Mouse (Mus musculus) adipocyte (in vitro differentiated cells): ENCODE data around the gene Mtor.

Source experiments
- DNase-seq: peaks from one replicate; pipeline ENCODE4 v3.0.0-alpha.2; 2016; ENCODE audit warnings: low spot score

Gene Mtor

DNA sequence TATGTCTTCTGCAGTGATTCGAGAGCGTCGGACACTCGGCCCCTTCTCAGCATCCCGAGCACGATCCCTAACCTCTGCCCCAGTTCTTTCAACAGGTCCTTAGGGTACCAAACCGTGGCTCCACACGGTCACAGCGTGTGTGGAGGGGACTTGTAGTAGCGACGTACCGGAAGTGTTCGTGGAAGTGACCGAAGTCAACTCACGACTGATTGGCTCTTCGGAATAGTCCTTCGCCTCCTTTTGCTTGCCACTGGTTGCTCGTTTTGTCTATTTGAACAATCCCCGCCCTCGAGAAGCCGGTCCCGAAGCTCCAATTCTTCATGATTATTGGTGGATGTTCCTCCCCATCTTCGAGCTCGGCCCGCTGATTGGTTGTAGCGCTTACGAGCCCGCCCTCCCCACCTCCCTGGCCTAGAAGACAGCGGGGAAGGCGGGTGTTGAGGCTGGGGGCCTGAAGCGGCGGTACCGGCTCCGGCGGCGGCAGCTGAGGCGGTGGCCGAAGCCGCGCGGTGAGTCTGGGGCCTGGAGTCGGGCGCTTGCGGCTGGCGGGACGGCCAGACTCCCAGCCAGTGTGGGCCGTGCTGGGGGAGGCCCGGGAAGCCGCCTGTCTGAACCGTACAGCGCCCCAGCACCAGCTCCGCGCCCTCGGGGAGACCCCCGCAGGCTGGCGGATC is at the start of gene Mtor:
Mtor (plus strand) TSS at position 433 of the 674 bp plus-strand sequence.
- peak; percentile 98 for DNase-seq

- DNase-seq: no peak
Measured at GRCm38 (mm10) chr4:148399437-148400094, 48.8 kb upstream of the Mtor start.

- DNase-seq: no peak
Measured at GRCm38 (mm10) chr4:148403402-148403801, 45.0 kb upstream of the Mtor start.

- no peak for DNase-seq
Measured at GRCm38 (mm10) chr4:148404748-148405147, 43.7 kb upstream of the Mtor start.

GRCm38 (mm10) chr4:148405255-148405788 is 43.1 kb upstream of the Mtor start:
- no peak for DNase-seq

DNA sequence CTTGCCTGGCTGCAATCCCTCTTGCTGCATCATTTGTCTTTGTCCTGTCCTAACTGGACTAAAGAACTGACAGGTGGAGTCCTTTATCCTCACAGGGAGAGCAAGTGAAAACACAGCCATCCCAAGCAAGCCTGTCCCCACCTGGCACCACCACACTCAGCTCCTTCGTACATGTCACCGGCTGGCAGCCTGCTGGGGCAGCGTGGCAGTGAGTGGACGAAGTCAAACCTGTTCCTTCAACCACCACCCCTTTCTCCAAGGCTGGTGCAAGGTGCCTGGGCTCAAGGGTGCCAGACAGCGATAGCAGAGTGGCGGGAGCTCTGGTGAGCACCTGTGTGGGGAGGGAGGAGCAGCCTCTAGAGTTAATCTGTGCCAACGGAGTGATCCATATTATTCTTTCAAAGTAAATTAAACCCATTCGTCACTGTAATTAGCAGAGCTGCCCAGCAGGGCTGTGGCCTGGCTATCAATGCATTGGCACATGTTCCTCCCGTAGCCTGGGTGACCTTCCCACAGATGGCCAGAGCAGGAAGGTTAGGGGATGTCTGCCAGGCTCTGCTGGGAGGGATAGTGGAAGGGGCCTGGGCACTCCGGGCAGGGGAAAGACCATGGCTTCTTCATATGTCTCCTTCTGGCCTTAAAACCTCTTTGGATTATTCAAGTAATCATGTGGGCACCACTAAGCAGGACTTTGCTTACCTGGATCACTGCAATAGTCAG is 40.0 kb upstream of the Mtor start:
- no peak for DNase-seq

DNA sequence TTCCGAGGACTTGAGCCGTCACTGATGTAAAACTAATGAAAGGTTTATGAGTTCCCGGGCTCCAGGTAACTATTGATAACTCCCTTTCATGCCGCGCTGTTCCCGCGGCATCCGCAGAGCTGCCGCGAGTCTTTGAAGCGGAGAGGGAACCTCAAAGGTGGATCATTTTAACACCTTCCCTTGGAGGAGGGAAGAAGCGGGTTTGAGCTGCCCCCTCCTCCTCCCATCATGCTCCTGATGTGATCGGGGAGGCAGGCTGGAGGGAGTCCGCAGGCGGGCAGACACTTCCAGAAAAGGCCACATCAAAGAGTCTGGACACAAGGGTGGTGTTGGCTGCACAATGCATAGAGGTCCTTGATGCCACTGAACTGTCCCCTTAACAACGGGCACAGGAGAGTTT is 32.8 kb upstream of the Mtor start:
- no peak for DNase-seq

- no peak for DNase-seq
Measured at GRCm38 (mm10) chr4:148417074-148417526, 31.3 kb upstream of the Mtor start.

- DNase-seq: no peak
Measured at GRCm38 (mm10) chr4:148417559-148417958, 30.9 kb upstream of the Mtor start.

GRCm38 (mm10) chr4:148426950-148427850 is 21.2 kb upstream of the Mtor start:
- peak; percentile 26 for DNase-seq

DNA sequence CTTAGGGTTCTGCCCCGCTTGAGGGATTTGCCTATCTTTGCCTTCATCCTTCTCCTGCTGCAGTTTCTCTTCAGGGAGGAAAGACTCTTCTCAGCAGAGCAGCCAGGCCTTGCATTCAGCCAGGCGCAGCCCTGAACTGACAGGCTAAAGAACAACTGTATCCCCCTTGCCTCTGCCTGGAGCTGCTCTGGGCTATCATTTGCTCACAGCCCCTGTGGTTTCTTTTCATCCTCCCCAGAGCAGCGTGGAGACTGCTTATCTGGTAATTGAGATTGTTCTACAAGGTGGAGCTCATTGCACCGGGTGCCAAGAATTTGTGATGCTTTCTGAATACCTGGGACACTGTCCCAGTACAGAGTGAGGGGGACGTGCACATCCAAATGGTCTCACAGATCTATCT is 19.9 kb upstream of the Mtor start:
- DNase-seq: no peak

GRCm38 (mm10) chr4:148429121-148429520 is 19.3 kb upstream of the Mtor start:
- DNase-seq: no peak

GRCm38 (mm10) chr4:148429686-148430085 is 18.7 kb upstream of the Mtor start:
- DNase-seq: peak; percentile 65

- no peak for DNase-seq
Measured at GRCm38 (mm10) chr4:148430880-148431519, 17.4 kb upstream of the Mtor start.

DNA sequence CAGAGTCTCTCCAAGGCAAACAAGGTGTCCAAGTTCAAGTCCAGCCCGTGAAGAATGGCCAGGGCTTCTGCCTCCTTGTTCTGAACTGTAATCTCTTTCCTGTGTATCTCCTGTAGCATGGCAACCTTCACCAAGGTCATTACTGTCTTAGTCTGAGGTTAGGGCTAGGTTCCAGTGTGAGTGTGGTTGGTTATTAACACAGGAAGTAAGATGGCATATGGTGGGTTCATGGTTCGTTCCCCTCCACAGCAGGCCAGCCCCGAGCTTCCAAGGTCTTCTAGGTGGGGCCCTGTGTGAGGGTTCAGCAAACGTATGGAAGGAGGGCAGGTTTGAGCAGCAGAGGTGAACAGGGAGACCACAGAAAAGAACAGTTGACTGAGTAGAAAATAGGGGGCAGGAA is 15.9 kb upstream of the Mtor start:
- no peak for DNase-seq

DNA sequence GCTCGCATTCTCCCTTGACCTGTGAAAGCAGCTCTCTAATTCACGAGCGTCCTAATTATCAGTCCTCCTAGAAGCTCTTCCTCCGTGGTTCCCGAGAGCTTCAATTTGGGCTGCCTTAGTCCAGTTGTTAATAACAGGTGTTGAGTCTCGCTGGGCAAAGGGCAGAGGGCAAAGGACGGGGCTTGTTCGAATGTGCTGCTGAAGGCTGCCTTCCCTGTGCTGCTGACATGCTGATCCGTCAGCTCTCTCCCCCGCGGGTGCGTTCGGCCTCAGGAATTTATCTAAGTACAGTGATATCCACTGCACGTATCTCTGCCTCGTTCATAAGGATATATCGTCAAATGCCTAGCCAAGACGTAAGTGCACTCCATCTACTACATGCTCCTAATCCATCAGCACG is 15.1 kb upstream of the Mtor start:
- DNase-seq: no peak

DNA sequence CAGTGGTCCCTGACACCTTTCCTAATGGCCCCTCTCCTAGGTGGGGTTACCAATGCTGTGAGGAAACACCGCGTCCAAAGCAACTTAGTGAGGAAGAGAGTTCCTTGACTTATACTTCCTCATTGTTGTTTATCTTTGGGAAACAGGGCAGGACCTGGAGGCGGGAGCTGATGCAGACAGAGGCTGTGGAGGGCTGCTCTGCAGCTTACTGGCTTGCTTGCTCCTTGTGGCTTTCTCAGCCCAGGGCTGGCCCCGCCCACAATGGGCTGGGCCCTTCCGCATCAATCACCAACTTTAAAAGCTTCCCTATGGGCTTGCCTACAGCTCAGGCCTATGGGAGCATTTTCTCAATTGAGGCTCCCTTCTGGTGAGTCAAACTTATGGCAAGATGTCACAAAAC is 14.6 kb upstream of the Mtor start:
- no peak for DNase-seq

DNA sequence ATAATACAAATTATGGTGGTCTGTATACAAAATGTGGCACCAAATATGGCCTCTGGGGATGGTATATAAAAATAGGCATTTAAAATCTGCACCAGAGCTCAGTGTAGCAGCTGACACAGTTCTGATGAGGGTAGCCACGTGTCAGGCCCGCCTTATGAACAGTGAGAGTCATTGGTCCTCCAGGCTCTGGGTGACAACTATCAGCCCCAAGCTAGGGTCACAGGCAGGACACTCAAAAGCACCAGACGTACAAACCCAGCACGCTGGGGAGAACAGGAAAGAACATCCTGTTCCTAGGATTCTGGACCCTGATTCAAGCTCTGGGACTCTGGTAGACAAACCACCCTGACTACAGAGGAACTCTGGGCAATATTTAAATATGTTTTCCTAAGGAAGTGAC is 13.9 kb upstream of the Mtor start:
- no peak for DNase-seq

DNA sequence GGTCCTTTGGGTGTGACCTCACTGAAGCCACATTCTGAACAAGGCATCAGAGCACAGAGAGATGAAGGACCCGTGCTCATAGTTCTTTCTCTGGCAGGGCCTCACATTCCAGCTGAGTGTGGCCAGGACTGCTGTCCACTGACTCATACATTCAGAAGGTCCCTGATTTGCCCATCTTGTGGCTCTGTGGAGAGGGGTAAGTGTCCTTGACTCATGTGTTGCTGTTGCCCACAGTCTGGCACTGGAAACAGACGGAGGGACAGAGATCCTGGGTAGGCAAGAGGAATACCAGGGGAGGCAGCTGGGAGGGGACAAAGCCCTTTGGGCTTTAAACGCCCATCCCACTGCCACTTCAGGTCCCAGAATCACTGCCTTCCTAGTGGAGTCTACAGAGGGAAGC is 13.3 kb upstream of the Mtor start:
- no peak for DNase-seq

DNA sequence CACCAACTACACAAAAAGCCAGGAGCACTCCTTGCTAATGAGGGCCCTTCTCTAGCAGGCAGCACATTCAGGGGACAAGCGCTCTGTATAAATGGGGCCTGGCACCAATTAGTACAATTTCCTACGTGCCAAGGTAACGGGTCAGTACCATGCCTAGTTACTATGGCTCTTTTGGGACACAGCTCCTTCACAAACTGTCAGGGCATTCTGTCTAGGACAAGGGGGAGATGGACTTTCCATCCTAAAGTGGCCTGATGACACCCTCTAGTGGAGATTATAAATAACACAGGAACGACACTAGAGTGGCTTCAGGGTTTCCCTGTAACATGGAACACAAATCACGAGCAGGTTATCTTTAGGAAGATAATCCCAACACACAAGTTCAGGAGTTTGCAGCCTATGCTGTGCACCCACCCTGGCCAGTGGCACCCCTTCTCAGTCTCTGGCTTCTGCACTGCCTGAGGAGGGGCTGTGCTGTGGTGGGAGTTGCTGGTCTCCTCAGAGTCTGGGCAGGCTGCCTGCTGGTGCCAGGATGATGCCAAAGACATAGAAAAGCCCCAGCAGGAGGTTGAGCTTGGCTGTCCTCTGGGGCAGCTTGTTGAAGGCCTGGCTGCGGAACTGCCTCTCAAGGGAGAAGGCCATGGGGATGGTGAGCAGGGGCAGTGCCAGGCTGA is 12.6 kb upstream of the Mtor start:
- no peak for DNase-seq

- DNase-seq: no peak
Measured at GRCm38 (mm10) chr4:148441931-148442330, 6.5 kb upstream of the Mtor start.
